Mouse (Mus musculus): ENCODE results near the gene Serf2. TPM values are rescaled to one million over a fixed set of nuclear protein-coding genes. Genes with fewer than 3 reads are reported as not detected.
A peak's percentile ranks its signal among the peaks of the same experiment; 100 is the strongest.
"Not testable (repeated sequence)": the region's sequence is repeated elsewhere in the genome, so short reads cannot be mapped to it uniquely, and the experiment has no call there.

Gene Serf2
- total RNA-seq, 2 experiments from 2014 or later = 392 to 395 TPM

DNA sequence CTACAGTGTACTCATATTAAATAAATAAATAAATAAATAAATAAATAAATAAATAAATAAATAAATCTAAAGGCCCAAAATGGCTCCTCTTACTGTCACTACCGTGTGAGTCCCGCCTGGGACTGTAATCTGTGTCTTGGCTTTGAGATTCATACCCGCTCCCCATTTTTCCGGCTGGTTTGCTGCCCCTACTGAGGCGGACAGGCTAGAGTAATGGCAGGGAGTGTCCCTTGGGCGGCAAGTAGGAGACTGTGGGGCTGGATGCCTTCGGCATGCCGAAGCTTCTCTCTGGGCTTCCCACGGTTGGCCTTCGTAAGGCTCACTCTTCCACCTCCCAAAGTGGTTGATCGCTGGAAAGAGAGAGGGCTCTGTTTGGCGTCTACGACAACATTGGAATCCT is 31.9 kb downstream of the Serf2 start:
- DNase-seq (ENCODE audit: low spot score); intact Hi-C loops (cut with DNase I): not testable (repeated sequence)

DNA sequence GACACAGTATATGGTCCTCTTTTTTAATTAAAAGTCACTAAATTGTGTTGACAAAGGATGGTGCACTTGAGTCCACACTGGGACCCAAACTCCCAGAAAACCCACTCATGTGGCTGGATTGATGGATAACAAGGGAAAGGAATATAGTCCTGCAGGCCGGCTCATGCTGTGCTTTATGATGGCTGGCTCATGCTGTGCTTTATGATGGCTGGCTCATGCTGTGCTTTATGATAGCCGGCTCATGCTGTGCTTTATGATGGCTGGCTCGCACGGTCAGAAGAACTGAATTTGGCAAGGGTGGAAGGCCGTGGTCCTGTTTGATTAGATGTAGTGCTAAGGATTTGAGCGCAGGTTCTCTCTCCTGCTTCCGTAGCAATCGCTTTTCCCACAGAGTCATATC is 34.6 kb downstream of the Serf2 start:
- intact Hi-C loops (cut with DNase I) = no loop called here
- DNase-seq (ENCODE audit: low spot score) = no peak

DNA sequence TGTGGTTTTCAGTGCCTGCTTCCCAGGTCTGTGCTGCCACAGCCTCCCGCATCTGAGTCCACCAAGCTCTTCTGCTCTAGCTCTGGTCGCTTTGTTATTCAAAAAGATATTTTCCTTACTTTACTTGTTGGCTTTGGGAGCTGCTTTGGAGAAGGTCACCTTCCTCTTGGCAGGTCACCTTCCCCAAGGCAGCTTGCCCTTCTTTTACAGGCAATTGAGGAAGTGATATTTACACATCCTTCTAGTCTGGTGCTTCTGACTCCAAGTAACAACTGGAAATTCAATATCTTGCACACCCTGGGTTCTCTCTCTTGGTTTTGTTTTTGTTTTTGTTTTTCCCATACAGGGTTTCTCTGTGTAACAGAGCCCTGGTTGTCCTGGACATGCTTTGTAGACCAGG is 35.4 kb downstream of the Serf2 start:
- DNase-seq (ENCODE audit: low spot score); intact Hi-C loops (cut with DNase I): not testable (repeated sequence)

DNA sequence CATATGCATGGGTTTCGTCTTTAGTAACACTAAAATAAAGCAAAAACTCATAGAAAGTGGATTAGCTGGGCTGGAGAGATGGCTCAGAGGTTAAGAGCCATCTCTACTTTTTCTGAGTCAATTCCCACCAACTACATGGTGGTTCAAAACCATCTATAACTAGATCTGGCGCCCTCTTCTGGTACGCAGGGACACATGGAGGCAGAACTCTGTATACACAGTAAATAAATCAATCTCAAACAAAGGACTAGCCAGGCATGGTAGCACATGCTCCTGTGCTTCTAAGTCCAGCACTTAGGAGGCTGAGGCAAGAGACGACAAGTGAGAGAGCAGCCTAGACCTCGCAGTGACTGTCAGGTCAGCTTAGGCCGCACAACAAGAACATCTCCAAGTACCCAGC is 52.6 kb downstream of the Serf2 start:
- intact Hi-C loops (cut with DNase I); DNase-seq (ENCODE audit: low spot score): not testable (repeated sequence)

DNA sequence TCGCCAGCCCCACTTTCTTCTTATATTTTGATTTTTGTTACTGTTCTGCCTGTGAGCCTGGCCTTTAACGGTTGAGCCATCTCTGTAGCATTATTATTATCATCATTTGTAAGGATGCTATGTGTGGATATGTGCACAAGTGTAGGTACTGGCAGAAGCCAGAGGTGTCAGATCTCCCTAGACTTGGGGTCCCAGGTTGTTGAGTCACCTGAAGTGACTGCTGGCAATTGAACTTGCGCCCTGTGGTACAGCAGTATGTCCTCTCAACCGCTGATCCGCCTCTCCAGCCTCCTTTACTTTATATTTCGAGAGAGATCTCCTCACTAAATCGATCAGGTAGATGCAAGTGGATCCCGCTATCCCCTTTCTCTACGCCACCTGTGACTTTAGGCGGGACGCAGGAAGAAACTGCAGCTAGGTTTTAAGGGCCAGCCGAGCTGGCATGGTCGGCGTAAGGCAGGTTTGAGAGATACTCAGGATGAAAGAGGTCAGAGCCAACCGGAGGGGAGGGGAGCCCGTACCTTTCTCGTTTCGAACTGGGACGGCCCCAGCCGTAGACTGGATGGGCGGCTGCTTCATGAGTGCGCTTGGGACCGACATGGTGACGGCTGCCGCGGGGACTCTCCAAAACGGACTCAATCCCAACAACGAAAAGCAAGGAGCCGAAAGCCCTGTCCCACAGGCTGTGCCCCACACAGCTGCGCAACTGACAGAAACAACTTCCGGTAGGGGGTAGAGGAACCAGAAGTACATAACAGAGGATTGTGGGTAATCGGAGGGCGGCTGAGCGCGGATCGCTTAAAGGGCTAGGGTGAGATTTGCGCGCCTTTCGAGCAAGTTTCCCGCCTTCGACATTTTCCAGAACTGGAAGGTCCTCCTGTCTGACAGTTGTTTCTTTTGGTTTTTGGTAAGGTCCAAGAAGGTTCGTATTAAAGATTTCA is 57.2 kb downstream of the Serf2 start, which contains the start of the genes Mfap1a and Wdr76:
TSS of gene Mfap1a (minus strand) at position 724 of the 941 bp plus-strand sequence.
TSS of gene Wdr76 (plus strand) at position 782 of the 941 bp plus-strand sequence.
- intact Hi-C loops (cut with DNase I) = loop anchor here (2.0 kb wide), 1 partner anchor 57 kb away; the partner anchor contains the start of gene Serf2
- DNase-seq (ENCODE audit: low spot score) = peak; percentile 62

DNA sequence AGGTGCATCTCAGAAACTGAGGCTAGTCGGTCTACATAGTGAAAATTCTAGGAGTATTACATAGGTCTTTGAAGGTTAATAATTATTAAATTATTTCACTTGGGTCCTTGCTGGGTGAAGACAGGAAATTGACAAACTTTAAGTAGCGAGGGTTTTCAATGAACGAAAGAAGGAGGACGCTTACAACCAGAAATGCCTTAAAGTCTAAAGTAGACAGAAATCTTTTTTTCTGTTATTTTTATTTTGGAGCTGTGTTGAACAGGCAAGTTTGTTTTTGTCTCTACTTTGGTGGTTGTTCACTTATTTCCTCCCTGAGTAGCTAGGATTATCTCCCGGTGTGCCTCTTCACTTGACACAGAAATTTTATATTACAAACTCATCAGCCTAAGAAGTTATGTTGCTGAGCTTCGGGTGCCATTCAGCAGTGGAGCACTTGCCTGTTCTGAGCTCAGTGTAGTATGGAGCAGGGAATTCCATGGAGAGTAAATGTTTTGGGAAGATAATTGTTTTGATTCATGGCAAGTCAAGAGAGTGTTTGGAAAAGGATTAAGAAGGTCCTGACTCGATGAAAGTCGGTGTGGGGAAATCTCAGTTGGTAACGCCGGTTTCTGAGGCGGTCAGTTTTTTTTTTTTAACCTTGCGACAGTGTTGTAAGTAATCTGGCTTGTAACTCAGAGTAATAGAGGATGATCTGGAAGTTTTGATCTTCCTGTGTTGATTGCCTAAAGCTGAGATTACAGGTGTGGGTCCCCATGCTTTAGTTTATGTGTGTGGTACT is 58.4 kb downstream of the Serf2 start:
- no peak for DNase-seq (ENCODE audit: low spot score)
- intact Hi-C loops (cut with DNase I) = loop anchor here (1.0 to 2.0 kb wide), 2 partner anchors 33 to 59 kb away; partner anchors contain the start of genes Mfap1b and Serf2

Small RNA genes lying within 50 kb of the gene (microRNA-seq; reads per million reads assigned to microRNA genes)
- not detected for gene Gm22953

Other genes starting within 250 kb of the Serf2 start
- gene Trp53bp1, start 177.8 kb upstream of the Serf2 start, total RNA-seq (2021) = 10 to 100 TPM; 28.4 to 28.9 TPM
- 1 to 10 TPM; 4.5 to 5.1 TPM for gene Map1a, start 159.6 kb upstream of the Serf2 start, total RNA-seq (2021)
- gene Ppip5k1, start 93.8 kb upstream of the Serf2 start, total RNA-seq (2021) = 10 to 100 TPM; 48.0 to 50.5 TPM
- gene Ckmt1, start 91.5 kb upstream of the Serf2 start, total RNA-seq (2021) = 1 to 10 TPM; 1.3 to 2.4 TPM
- not detected for gene Strc, start 62.0 kb upstream of the Serf2 start, total RNA-seq (2021)
- gene Pdia3, start 35.4 kb upstream of the Serf2 start, total RNA-seq (2021) = 100 to 1,000 TPM; 146 to 167 TPM
- gene Catsper2, start 35.4 kb upstream of the Serf2 start, total RNA-seq (2021) = 1 to 10 TPM; 2.3 to 2.9 TPM
- under 1 TPM in 1 of 2 experiments, not detected in 1; 0.14 TPM for gene Ell3, start 4.9 kb upstream of the Serf2 start, total RNA-seq (2021)
- gene Hypk, start 4.1 kb downstream of the Serf2 start, total RNA-seq (2021) = 10 to 100 TPM; 22.8 to 23.1 TPM
- under 1 TPM in 1 of 2 experiments, not detected in 1; 0.10 TPM for gene Serinc4, start 7.6 kb downstream of the Serf2 start, total RNA-seq (2021)
- gene Mfap1b, start 24.9 kb downstream of the Serf2 start, total RNA-seq (2021) = 10 to 100 TPM; 29.1 to 30.2 TPM
- gene Mfap1a, start 57.5 kb downstream of the Serf2 start, total RNA-seq (2021) = 10 to 100 TPM; 26.1 to 29.0 TPM
- 1 to 10 TPM; 3.2 to 3.9 TPM for gene Wdr76, start 57.5 kb downstream of the Serf2 start, total RNA-seq (2021)